Mouse (Mus musculus): Measurements from ENCODE around the gene Cpne4. TPM values are rescaled to one million over a fixed set of nuclear protein-coding genes. Genes with fewer than 3 reads are reported as not detected.

Gene Cpne4
- polyA plus RNA-seq, 1 experiment, result 0.15 TPM

DNA sequence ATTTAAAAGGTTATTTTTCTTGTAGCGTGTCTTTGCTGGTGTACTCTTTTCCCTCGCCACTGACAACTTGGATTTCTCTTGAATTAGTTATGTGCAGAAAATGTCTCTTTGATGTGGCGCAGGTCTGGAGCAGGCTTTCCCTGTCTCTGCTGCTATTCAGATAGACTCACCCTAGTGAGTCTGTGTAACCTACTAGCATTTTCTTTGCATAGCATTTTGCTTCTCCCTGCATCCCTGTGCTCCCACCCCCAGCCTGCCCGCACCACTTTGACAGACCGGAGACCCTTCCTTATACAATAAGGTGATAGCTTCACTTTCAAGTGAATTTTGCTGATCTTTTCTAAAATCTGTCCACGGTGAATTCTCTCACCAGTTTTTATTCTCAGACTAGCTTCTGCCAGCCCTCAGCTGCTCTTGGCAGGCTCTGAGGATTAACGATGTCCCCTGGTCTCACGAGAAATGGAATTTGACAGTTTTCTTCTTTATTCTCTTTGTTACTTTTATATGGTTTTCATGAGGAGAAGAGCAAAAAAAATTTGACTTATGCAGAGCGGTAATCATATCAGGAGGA is 105.7 kb downstream of the Cpne4 start:
- DNase-seq, result no peak
- Histone ChIP-seq H3K36me3 (ENCODE audit: control insufficient read depth, insufficient read depth, low read length) (no peaks in the 10 kb centered on the region), H3K4me1 (replicated peaks; ENCODE audit: control insufficient read depth, insufficient read depth, low read length) (no peaks in the 10 kb centered on the region), H3K4me3 (ENCODE audit: control insufficient read depth, insufficient read depth, low read length) (no peak overlapping the region), H3K27ac (ENCODE audit: control insufficient read depth, insufficient read depth, low read length) (no peak overlapping the region), H3K27me3 (ENCODE audit: control insufficient read depth, insufficient read depth, low read length) (no peaks in the 10 kb centered on the region)
- 87% methylated on average over 9 of the region's 9 CpGs for WGBS
- no peak for TF ChIP-seq CTCF (IDR thresholded peaks at IDR 0.05; ENCODE audit: borderline replicate concordance, control insufficient read depth, extremely low read depth, insufficient read depth, low read length, poor library complexity)
- TF ChIP-seq POLR2A (IDR thresholded peaks at IDR 0.05; ENCODE audit: control insufficient read depth, extremely low read depth, insufficient read depth, low read length, poor library complexity), result no peak

DNA sequence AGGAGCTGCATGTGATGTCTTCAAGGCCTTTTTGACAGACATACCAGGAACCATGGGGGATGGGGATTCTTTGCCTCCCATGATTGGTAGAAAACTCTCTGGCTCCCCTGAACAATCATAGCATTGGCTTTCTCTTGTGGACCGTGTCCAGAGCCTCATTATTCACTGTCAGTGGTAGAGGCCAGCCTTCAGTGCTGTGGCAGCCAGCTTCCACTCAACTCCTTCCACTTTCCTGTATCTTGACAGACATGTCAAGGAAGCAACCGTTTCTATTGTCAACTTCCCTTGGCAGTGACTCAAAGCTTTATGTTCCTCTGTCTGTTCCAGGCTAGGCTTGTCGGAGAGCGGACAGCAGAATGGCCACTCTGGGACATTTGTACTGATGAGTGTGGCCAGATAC is 112.7 kb downstream of the Cpne4 start:
- TF ChIP-seq POLR2A (IDR thresholded peaks at IDR 0.05; ENCODE audit: control insufficient read depth, extremely low read depth, insufficient read depth, low read length, poor library complexity), result no peak
- no peak for TF ChIP-seq CTCF (IDR thresholded peaks at IDR 0.05; ENCODE audit: borderline replicate concordance, control insufficient read depth, extremely low read depth, insufficient read depth, low read length, poor library complexity)
- no peak overlapping the region for H3K27ac ChIP-seq (ENCODE audit: control insufficient read depth, insufficient read depth, low read length)
- no peaks in the 10 kb centered on the region for H3K27me3 ChIP-seq (ENCODE audit: control insufficient read depth, insufficient read depth, low read length)
- H3K36me3 ChIP-seq (ENCODE audit: control insufficient read depth, insufficient read depth, low read length), result no peaks in the 10 kb centered on the region
- no peaks in the 10 kb centered on the region for H3K4me1 ChIP-seq (replicated peaks; ENCODE audit: control insufficient read depth, insufficient read depth, low read length)
- DNase-seq, result no peak
- no peak overlapping the region for H3K4me3 ChIP-seq (ENCODE audit: control insufficient read depth, insufficient read depth, low read length)
- 41% methylated on average over 4 of the region's 4 CpGs for WGBS

DNA sequence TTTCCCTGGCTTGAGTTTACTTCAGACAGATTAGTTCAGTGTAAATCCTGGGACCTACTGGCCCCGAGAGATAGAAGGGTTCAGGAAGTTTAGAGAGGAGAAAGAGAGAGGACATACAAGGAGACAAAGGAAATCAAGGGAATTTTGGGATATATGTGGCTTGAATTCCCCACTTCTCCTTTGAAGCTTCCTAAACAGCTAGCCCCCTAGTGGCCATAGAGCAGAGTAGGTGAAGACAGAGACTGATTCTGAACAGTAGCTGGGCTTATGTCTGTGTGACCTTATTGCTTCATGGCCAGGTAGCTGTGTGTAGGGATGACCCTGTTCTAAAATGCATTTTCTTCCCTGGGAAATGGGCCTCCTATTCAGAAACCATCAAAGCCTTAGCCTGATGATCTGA is 129.6 kb downstream of the Cpne4 start:
- no peak overlapping the region for H3K4me3 ChIP-seq (ENCODE audit: control insufficient read depth, insufficient read depth, low read length)
- H3K36me3 ChIP-seq (ENCODE audit: control insufficient read depth, insufficient read depth, low read length), result no peaks in the 10 kb centered on the region
- 50% methylated on average over 1 of the region's 1 CpGs for WGBS
- no peak overlapping the region for H3K27ac ChIP-seq (ENCODE audit: control insufficient read depth, insufficient read depth, low read length)
- no peaks in the 10 kb centered on the region for H3K4me1 ChIP-seq (replicated peaks; ENCODE audit: control insufficient read depth, insufficient read depth, low read length)
- H3K27me3 ChIP-seq (ENCODE audit: control insufficient read depth, insufficient read depth, low read length), result no peaks in the 10 kb centered on the region
- no peak for TF ChIP-seq CTCF (IDR thresholded peaks at IDR 0.05; ENCODE audit: borderline replicate concordance, control insufficient read depth, extremely low read depth, insufficient read depth, low read length, poor library complexity)
- no peak for TF ChIP-seq POLR2A (IDR thresholded peaks at IDR 0.05; ENCODE audit: control insufficient read depth, extremely low read depth, insufficient read depth, low read length, poor library complexity)
- no peak for DNase-seq

GRCm38 (mm10) chr9:104678571-104678970 is 131.5 kb downstream of the Cpne4 start:
- Histone ChIP-seq H3K27me3 (ENCODE audit: control insufficient read depth, insufficient read depth, low read length) (no peaks in the 10 kb centered on the region), H3K4me3 (ENCODE audit: control insufficient read depth, insufficient read depth, low read length) (no peak overlapping the region), H3K4me1 (replicated peaks; ENCODE audit: control insufficient read depth, insufficient read depth, low read length) (no peaks in the 10 kb centered on the region), H3K36me3 (ENCODE audit: control insufficient read depth, insufficient read depth, low read length) (no peaks in the 10 kb centered on the region), H3K27ac (ENCODE audit: control insufficient read depth, insufficient read depth, low read length) (no peak overlapping the region)
- WGBS, result 98% methylated on average over 3 of the region's 3 CpGs
- no peak for DNase-seq
- TF ChIP-seq CTCF (IDR thresholded peaks at IDR 0.05; ENCODE audit: borderline replicate concordance, control insufficient read depth, extremely low read depth, insufficient read depth, low read length, poor library complexity) (no peak), POLR2A (IDR thresholded peaks at IDR 0.05; ENCODE audit: control insufficient read depth, extremely low read depth, insufficient read depth, low read length, poor library complexity) (no peak)

DNA sequence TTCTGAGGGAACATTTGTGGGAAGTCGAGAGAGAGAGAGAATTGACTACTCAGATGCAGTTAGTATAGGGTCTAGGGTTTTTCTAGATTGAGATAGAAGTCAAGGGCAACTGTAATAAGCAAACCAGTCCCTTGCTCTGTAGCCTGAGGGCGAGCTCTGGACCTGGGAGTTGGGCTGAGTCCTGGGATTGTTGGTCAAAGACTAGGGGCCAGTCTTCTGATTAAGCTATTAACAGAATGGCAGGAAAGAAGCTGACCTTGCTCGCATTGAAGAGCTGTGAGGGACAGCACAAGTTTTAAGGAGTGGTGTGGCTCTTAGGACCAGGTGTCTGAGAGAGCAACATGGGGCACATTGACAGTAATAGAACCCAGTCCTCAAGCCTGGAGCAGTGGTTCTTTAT is 140.0 kb downstream of the Cpne4 start:
- Histone ChIP-seq H3K27ac (ENCODE audit: control insufficient read depth, insufficient read depth, low read length) (no peak overlapping the region), H3K36me3 (ENCODE audit: control insufficient read depth, insufficient read depth, low read length) (no peaks in the 10 kb centered on the region), H3K4me1 (replicated peaks; ENCODE audit: control insufficient read depth, insufficient read depth, low read length) (no peaks in the 10 kb centered on the region), H3K4me3 (ENCODE audit: control insufficient read depth, insufficient read depth, low read length) (no peak overlapping the region), H3K27me3 (ENCODE audit: control insufficient read depth, insufficient read depth, low read length) (no peaks in the 10 kb centered on the region)
- 66% methylated on average over 3 of the region's 3 CpGs for WGBS
- no peak for DNase-seq
- TF ChIP-seq POLR2A (IDR thresholded peaks at IDR 0.05; ENCODE audit: control insufficient read depth, extremely low read depth, insufficient read depth, low read length, poor library complexity) (no peak), CTCF (IDR thresholded peaks at IDR 0.05; ENCODE audit: borderline replicate concordance, control insufficient read depth, extremely low read depth, insufficient read depth, low read length, poor library complexity) (no peak)

GRCm38 (mm10) chr9:104693145-104693544 is 146.1 kb downstream of the Cpne4 start:
- Histone ChIP-seq H3K27ac (ENCODE audit: control insufficient read depth, insufficient read depth, low read length) (no peak overlapping the region), H3K36me3 (ENCODE audit: control insufficient read depth, insufficient read depth, low read length) (no peaks in the 10 kb centered on the region), H3K4me3 (ENCODE audit: control insufficient read depth, insufficient read depth, low read length) (no peak overlapping the region), H3K4me1 (replicated peaks; ENCODE audit: control insufficient read depth, insufficient read depth, low read length) (no peaks in the 10 kb centered on the region), H3K27me3 (ENCODE audit: control insufficient read depth, insufficient read depth, low read length) (no peaks in the 10 kb centered on the region)
- no peak for DNase-seq
- WGBS, result 78% methylated on average over 2 of the region's 2 CpGs
- TF ChIP-seq CTCF (IDR thresholded peaks at IDR 0.05; ENCODE audit: borderline replicate concordance, control insufficient read depth, extremely low read depth, insufficient read depth, low read length, poor library complexity), result no peak
- TF ChIP-seq POLR2A (IDR thresholded peaks at IDR 0.05; ENCODE audit: control insufficient read depth, extremely low read depth, insufficient read depth, low read length, poor library complexity), result no peak

DNA sequence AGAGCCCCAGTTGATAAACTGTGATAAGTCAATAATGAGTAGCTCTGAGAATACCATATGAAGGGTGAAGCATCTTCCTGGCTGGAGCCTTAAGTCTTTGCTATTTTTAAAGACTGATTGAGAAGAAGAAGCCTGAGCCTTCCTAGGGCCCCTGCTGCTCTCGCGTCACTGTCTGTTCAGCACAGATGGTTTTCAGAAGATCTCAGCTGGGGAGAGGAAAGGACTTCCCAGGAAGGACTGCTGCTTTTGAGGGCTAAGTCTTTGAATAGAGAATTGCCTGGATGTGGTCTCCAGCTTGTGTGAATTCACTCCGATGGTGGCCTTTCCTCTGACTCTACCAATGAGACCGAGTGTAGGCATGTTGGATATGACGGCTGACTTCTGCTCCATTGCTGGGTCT is 163.7 kb downstream of the Cpne4 start:
- H3K36me3 ChIP-seq (ENCODE audit: control insufficient read depth, insufficient read depth, low read length), result no peaks in the 10 kb centered on the region
- no peak for DNase-seq
- 96% methylated on average over 5 of the region's 5 CpGs for WGBS
- H3K4me1 ChIP-seq (replicated peaks; ENCODE audit: control insufficient read depth, insufficient read depth, low read length), result no peaks in the 10 kb centered on the region
- H3K4me3 ChIP-seq (ENCODE audit: control insufficient read depth, insufficient read depth, low read length), result no peak overlapping the region
- H3K27ac ChIP-seq (ENCODE audit: control insufficient read depth, insufficient read depth, low read length), result no peak overlapping the region
- no peaks in the 10 kb centered on the region for H3K27me3 ChIP-seq (ENCODE audit: control insufficient read depth, insufficient read depth, low read length)
- TF ChIP-seq POLR2A (IDR thresholded peaks at IDR 0.05; ENCODE audit: control insufficient read depth, extremely low read depth, insufficient read depth, low read length, poor library complexity), result no peak
- TF ChIP-seq CTCF (IDR thresholded peaks at IDR 0.05; ENCODE audit: borderline replicate concordance, control insufficient read depth, extremely low read depth, insufficient read depth, low read length, poor library complexity), result no peak

Data from thymus, adult 2 months (tissue).